Mouse (Mus musculus): ENCODE measurements at regions not wholly inside any gene's neighbourhood (a gene's known extent, or its start where the extent isn't known, plus 50 kb on each side); places are given as distances from the start of the nearest gene placed in this dataset.

DNA sequence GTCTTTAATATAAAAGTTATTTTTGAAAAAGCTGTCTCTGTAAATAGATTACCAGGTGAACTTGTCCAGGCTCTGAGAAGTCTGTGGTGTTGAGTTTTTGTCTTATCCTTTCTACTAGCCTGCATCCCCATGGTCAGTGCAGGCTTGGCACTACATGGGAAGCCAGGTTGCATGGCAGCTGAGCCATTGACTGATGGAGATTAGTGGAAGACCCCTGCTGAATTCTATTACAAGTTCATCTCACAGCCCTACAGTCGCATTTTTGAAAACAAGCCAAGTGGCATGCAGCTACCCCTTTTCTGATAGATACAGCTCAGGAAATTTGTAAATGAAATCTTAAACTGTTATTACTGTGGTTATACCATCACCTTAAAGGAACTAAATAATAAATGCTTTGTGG, 101.2 kb upstream of the Fam184a start:
- DNase-seq (ENCODE audit: low read depth, low spot score): no peak

DNA sequence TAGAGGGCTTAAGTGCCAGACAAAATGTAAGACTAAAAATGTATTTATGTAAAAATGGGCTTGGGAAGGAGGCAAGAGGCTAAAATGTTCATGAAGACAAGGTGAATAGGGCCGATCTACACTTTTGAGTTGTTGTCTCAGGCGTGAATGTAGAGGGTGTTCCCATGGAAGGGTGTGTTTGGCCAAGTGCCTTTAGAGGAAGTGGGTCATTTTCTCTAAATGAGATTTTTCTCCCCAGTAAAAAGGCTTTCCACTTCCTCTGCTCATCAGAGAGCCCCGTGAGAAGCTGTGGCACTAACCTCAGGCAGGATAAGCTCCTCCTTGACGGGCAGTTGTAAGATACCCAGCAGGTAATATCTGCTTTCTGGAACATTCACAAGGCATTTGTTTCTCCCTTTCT, 99.6 kb upstream of the Fam184a start:
- no peak for DNase-seq (ENCODE audit: low read depth, low spot score)

DNA sequence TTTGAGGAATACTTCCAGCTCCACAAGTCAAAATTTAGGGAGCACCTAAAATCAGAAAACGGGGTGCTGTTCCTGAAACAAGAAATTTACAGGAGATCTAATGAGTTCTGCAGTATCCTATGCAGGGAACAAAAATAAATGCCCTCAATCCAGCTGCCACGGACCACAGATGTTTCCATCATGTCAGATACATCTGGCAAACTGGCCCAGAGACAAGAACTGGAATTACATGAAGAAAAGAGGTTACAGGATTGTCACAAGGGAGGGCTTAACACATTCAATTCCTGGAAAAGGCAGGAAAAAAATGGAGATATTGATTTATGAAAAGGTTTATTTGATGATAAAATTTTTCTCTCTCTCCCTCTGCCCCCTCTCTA, 62.3 kb upstream of the Fam184a start:
- no peak for DNase-seq (ENCODE audit: low read depth, low spot score)

DNA sequence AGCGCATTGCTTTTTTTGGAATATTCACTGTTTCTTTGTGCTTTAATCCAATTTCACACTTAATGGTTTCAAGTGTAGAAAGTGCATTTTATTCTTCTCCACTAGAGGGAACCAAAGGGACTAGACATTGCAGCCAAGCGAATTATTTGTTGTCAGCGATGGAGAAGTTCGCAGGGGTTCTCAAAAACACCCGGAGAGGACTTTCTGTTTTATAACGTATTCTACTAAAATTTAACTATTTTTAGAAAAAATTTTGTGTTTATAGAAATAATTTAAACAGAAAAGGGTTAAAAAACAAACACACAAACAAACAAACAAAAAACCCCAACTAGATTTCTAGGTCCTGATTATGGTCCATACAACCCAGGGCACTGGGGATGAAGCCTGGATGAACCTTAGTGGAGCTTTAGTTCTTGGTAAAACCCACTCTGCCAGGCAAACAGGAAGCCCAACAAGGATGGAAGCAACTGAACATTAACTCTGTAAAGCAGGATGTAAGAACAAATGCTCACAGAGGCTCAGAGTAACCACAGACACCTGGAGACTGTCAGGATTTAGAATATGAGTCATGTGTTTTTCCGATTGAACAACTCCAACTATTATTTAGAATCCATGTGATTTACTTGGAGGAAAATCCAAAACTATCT, 61.8 kb upstream of the Fam184a start:
- no peak for DNase-seq (ENCODE audit: low read depth, low spot score)

DNA sequence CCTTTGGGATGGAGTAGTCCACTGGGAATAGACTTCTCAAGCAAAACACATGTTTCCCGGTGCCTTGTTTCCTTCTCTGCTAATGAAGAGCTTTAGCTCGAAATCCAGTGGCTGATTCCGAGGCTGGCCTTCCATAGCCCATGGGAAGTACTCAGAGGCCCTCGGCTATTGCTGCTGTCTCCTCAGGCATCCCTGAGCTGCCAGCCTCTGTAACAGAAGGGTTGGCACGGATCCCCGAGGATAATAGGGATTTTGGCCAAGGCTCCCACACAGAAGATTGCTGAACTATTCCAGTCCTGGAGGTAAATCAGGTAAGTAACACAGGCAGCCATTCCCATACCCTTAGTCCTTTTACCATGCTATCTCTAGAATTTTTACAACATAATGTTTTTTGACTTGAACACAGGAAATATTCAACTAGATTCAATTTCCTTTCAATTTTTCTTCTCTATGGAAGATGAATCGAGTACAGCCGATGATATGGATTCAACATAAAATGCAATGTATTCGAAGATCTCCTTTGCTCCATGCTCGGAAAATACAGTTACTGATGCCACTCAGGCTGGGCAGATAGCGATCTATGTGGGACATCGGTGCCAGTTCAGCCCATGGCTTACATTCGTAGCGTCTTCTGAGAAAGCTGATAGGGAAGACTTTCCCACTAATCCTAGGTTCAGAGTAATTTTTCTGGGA, 61.1 kb upstream of the Fam184a start:
- no peak for DNase-seq (ENCODE audit: low read depth, low spot score)

DNA sequence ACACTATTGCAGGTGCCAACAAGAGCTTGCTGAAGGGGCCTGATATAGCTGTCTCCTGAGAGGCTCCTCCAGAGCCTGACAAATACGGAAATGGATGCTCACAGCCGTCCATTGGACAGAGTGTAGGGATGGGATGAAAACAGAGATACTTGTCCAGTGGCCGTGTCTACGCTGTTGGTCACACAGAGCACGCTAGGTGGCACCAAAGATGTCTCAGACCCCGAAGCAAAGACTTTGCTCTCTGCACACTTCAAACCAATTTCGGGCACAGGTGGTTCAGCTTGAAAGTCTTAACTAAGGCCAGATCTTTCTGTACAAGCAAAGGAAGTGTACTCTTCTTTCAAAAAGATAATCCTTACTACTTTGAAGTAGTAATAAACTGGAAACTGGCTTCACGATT, 55.8 kb upstream of the Fam184a start:
- peak; percentile 4 for DNase-seq (ENCODE audit: low read depth, low spot score)

DNA sequence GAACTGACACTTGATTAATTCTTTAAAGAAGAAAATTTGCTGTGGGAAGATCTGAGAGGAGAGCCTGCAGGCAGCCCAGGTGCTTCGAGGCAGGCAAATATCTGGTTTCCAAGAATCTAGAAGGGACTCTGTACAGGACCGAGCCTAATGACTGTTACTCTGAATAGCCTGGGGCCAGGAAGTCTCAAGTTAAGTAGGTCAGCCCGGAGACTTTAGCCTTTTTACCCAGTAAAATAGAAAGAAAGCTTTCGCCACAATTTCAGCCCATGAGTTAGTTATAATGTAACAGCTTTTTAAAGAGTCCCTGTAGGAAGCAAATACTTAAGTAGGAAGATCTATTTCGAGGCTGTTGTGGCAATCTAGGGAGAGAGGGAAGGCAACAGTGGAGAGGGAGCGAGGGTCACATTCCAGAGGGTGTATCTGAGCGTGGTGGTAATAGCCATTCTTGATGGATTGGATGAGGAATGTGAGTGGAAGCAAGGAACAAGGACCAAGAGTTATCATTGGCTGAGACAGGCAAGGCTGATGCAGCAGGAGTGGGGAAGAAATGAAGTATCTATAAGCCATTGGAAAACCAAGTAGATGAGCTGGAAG, 50.2 kb upstream of the Fam184a start:
- DNase-seq (ENCODE audit: low read depth, low spot score): no peak
